Mouse (Mus musculus): Measurements from ENCODE around the gene Ppp1r12a.

DNA sequence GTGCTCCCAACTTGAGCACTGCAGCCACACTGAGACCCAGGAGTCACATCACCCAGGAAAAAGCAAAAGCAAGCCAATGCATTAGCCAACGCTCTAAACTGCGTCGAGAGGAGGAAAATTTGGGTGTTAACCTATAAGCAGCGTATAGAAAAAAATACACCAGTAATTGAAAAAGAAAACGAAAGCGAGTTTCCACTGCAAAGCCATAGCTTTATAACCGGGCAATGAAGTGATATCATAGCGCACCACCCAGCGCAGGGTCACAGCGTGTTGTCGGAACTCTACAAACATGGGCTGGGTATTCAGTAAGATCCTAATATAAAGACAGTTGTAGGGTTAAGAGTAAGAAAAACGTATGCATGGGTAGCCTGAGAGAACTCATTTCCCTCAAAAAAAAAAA is 167.0 kb downstream of the Ppp1r12a start:
- no peak for TF ChIP-seq POLR2A (IDR thresholded peaks at IDR 0.05; ENCODE audit: low read depth, low read length)
- no peak for TF ChIP-seq CTCF (IDR thresholded peaks at IDR 0.05; ENCODE audit: borderline replicate concordance, insufficient read depth, low read length)

Measured in embryonic fibroblast, embryonic 13.5 days (primary cell).